Mouse (Mus musculus): ENCODE measurements around the gene Cdh24. TPM values are rescaled to one million over a fixed set of nuclear protein-coding genes. Genes with fewer than 3 reads are reported as not detected.

Gene Cdh24
- polyA plus RNA-seq, 1 experiment = 4.3 TPM

DNA sequence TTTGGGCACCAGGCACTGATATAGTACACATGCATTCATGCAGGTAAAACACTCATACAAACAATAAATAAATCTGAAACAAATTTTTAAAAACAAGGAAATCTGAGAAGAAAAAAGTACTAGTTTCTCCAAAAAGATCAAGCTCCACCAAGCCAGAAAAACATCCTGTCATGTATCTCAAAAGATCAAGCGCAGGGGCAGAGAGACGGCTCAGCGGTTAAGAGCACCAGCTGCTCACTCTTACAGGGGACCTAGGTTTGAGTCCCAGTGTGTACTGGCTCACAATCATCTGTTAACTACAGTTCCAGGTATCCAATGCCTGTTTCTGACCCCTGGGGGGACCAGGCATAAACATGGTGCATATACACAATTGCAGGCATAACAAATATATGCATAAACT, 41.2 kb upstream of the Cdh24 start:
- no peak for TF ChIP-seq MYOD1 (IDR thresholded peaks at IDR 0.05; ENCODE audit: control insufficient read depth in 1 of 3, insufficient read length in 2 of 3, low read depth in 2 of 3)
- no peak for TF ChIP-seq CEBPB (IDR thresholded peaks at IDR 0.05; ENCODE audit: insufficient read depth, poor library complexity, severe bottlenecking)
- TF ChIP-seq POLR2A (IDR thresholded peaks at IDR 0.05; ENCODE audit: insufficient read length, low read depth) = no peak
- no peak for TF ChIP-seq SRF (IDR thresholded peaks at IDR 0.05; ENCODE audit: control insufficient read depth, insufficient read length, low read depth)
- no peak for TF ChIP-seq POLR2AphosphoS2 (IDR thresholded peaks at IDR 0.05; ENCODE audit: insufficient read length, low read depth)
- TF ChIP-seq MAX (IDR thresholded peaks at IDR 0.05; ENCODE audit: low read depth) = no peak
- TF ChIP-seq TCF12 (IDR thresholded peaks at IDR 0.05; ENCODE audit: insufficient read depth, poor library complexity, severe bottlenecking) = no peak
- TF ChIP-seq E2F4 (IDR thresholded peaks at IDR 0.05; ENCODE audit: insufficient read depth) = no peak
- no peak for TF ChIP-seq MYOG (IDR thresholded peaks at IDR 0.05; ENCODE audit: control insufficient read depth in 1 of 3, insufficient read depth in 1 of 3, insufficient read length in 2 of 3, low read depth in 2 of 3)
- no peak for TF ChIP-seq REST (IDR thresholded peaks at IDR 0.05; ENCODE audit: insufficient read depth, insufficient read length)
- Histone ChIP-seq H3K79me2 (ENCODE audit: control insufficient read depth, insufficient read depth) (peaks cover 55% of the 10 kb centered on the region), H3K27me3 (ENCODE audit: control insufficient read depth, insufficient read depth, insufficient read length) (no peaks in the 10 kb centered on the region), H3K36me3 (ENCODE audit: control insufficient read depth, insufficient read depth) (peaks cover 25% of the 10 kb centered on the region), H3K4me2 (ENCODE audit: low read depth) (no peak overlapping the region), H3K4me3 (no peak overlapping the region), H3ac (ENCODE audit: control insufficient read depth, insufficient read length) (no peak overlapping the region)

DNA sequence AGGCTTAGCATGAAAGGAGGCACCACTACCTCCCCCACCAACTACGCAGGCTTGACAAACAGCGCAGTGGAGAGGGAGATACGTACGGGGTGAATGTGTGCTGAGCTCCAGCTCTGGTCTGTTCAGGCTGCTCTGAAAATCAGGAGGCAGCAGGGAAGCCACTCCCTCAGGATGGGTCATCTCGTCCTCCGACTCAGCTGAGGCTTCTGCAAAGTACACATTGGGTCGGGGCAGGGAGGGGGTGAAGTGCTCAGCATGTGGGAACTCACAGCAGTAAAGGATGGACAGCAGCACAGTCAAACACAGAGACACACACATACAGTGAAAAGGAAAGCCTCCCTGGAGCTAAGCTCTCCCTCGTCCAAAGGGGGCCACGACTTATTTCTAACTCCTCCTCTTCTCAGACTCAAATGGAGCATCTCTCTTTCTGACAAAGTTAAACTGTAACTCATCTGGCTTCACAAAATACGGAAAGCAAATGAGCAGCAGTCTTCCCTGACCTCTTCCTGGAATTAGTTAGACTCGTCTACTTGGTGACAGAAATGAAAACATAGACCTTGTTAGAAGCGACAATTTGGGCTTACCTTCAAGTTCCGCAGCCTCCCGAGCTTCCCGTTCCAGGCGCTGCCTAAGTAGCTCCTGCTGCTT, 37.6 kb upstream of the Cdh24 start:
- H3K27me3 ChIP-seq (ENCODE audit: control insufficient read depth, insufficient read depth, insufficient read length) = no peaks in the 10 kb centered on the region
- no peak overlapping the region for H3K4me3 ChIP-seq

DNA sequence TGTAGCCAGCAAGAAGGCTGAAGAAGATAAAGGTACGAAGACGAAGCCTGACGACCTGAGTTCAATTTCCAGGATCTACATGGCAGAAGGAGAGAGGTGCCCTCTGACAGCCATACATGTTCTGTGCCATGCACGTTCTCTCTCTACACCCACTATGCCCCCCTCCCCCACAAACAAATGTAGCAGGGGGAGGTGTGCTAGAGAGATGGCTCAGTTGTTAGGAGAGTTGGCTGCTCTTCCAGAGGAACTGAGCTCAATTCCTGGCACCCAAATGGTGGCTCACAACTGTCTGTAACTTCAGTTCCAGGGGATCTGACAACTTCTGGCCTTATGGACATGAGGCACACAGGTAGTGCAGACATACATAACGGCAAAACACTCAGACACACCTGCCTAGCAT, 35.1 kb upstream of the Cdh24 start:
- H3K4me2 ChIP-seq (ENCODE audit: low read depth) = no peak overlapping the region
- peaks cover 26% of the 10 kb centered on the region for H3K36me3 ChIP-seq (ENCODE audit: control insufficient read depth, insufficient read depth)
- no peak overlapping the region for H3ac ChIP-seq (ENCODE audit: control insufficient read depth, insufficient read length)

More for the DNA sequence above, 37.6 kb upstream of the Cdh24 start:
- Histone ChIP-seq H3K36me3 (ENCODE audit: control insufficient read depth, insufficient read depth) (peaks cover 30% of the 10 kb centered on the region), H3K79me2 (ENCODE audit: control insufficient read depth, insufficient read depth) (peaks cover 31% of the 10 kb centered on the region), H3ac (ENCODE audit: control insufficient read depth, insufficient read length) (no peak overlapping the region), H3K4me2 (ENCODE audit: low read depth) (no peak overlapping the region)
- TF ChIP-seq MYOD1 (IDR thresholded peaks at IDR 0.05; ENCODE audit: control insufficient read depth in 1 of 3, insufficient read length in 2 of 3, low read depth in 2 of 3) = no peak
- no peak for TF ChIP-seq SRF (IDR thresholded peaks at IDR 0.05; ENCODE audit: control insufficient read depth, insufficient read length, low read depth)
- TF ChIP-seq TCF3 (IDR thresholded peaks at IDR 0.05; ENCODE audit: insufficient read length, low read depth) = no peak
- no peak for TF ChIP-seq TCF12 (IDR thresholded peaks at IDR 0.05; ENCODE audit: insufficient read depth, poor library complexity, severe bottlenecking)
- TF ChIP-seq E2F4 (IDR thresholded peaks at IDR 0.05; ENCODE audit: insufficient read depth) = no peak
- no peak for TF ChIP-seq MYOG (IDR thresholded peaks at IDR 0.05; ENCODE audit: control insufficient read depth in 1 of 3, insufficient read depth in 1 of 3, insufficient read length in 2 of 3, low read depth in 2 of 3)
- TF ChIP-seq REST (IDR thresholded peaks at IDR 0.05; ENCODE audit: insufficient read depth, insufficient read length) = no peak
- no peak for TF ChIP-seq CEBPB (IDR thresholded peaks at IDR 0.05; ENCODE audit: insufficient read depth, poor library complexity, severe bottlenecking)
- no peak for TF ChIP-seq POLR2A (IDR thresholded peaks at IDR 0.05; ENCODE audit: insufficient read length, low read depth)
- TF ChIP-seq USF1 (IDR thresholded peaks at IDR 0.05; ENCODE audit: low read depth) = no peak
- no peak for TF ChIP-seq POLR2AphosphoS2 (IDR thresholded peaks at IDR 0.05; ENCODE audit: insufficient read length, low read depth)
- TF ChIP-seq MAX (IDR thresholded peaks at IDR 0.05; ENCODE audit: low read depth) = no peak

DNA sequence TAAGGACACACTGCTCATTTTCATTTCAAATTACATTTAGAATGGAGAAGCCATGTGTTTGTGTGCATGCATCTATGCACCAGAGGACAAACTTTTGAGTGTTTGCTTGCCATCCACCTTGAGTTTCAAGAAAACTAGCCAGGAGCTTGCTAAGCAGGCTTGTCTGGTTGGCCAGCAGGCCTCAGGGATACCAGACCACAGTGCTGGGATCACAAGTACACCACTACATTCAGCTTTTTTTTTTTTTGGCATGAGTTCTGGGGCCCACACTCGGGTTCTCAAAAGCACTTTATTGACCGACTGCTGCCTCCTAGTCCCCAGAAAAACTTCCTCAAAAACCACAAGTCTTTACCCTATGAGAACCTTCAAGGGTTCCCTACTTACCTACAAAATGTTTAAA, 33.2 kb upstream of the Cdh24 start:
- Histone ChIP-seq H3K36me3 (ENCODE audit: control insufficient read depth, insufficient read depth) (peaks cover 26% of the 10 kb centered on the region), H3K79me2 (ENCODE audit: control insufficient read depth, insufficient read depth) (peaks cover 3% of the 10 kb centered on the region), H3K4me3 (no peak overlapping the region), H3K4me2 (ENCODE audit: low read depth) (no peak overlapping the region), H3ac (ENCODE audit: control insufficient read depth, insufficient read length) (no peak overlapping the region), H3K27me3 (ENCODE audit: control insufficient read depth, insufficient read depth, insufficient read length) (no peaks in the 10 kb centered on the region)
- no peak for TF ChIP-seq MYOD1 (IDR thresholded peaks at IDR 0.05; ENCODE audit: control insufficient read depth in 1 of 3, insufficient read length in 2 of 3, low read depth in 2 of 3)
- TF ChIP-seq E2F4 (IDR thresholded peaks at IDR 0.05; ENCODE audit: insufficient read depth) = no peak
- TF ChIP-seq MAX (IDR thresholded peaks at IDR 0.05; ENCODE audit: low read depth) = no peak
- TF ChIP-seq REST (IDR thresholded peaks at IDR 0.05; ENCODE audit: insufficient read depth, insufficient read length) = no peak
- TF ChIP-seq TCF12 (IDR thresholded peaks at IDR 0.05; ENCODE audit: insufficient read depth, poor library complexity, severe bottlenecking) = no peak
- TF ChIP-seq POLR2A (IDR thresholded peaks at IDR 0.05; ENCODE audit: insufficient read length, low read depth) = no peak
- no peak for TF ChIP-seq USF1 (IDR thresholded peaks at IDR 0.05; ENCODE audit: low read depth)
- no peak for TF ChIP-seq TCF3 (IDR thresholded peaks at IDR 0.05; ENCODE audit: insufficient read length, low read depth)
- no peak for TF ChIP-seq CEBPB (IDR thresholded peaks at IDR 0.05; ENCODE audit: insufficient read depth, poor library complexity, severe bottlenecking)
- no peak for TF ChIP-seq POLR2AphosphoS2 (IDR thresholded peaks at IDR 0.05; ENCODE audit: insufficient read length, low read depth)
- TF ChIP-seq MYOG (IDR thresholded peaks at IDR 0.05; ENCODE audit: control insufficient read depth in 1 of 3, insufficient read depth in 1 of 3, insufficient read length in 2 of 3, low read depth in 2 of 3) = no peak
- no peak for TF ChIP-seq SRF (IDR thresholded peaks at IDR 0.05; ENCODE audit: control insufficient read depth, insufficient read length, low read depth)

More for the DNA sequence above, 35.1 kb upstream of the Cdh24 start:
- Histone ChIP-seq H3K27me3 (ENCODE audit: control insufficient read depth, insufficient read depth, insufficient read length) (no peaks in the 10 kb centered on the region), H3K4me3 (no peak overlapping the region), H3K79me2 (ENCODE audit: control insufficient read depth, insufficient read depth) (peaks cover 9% of the 10 kb centered on the region)
- TF ChIP-seq MAX (IDR thresholded peaks at IDR 0.05; ENCODE audit: low read depth) (no peak), MYOG (IDR thresholded peaks at IDR 0.05; ENCODE audit: control insufficient read depth in 1 of 3, insufficient read depth in 1 of 3, insufficient read length in 2 of 3, low read depth in 2 of 3) (no peak), REST (IDR thresholded peaks at IDR 0.05; ENCODE audit: insufficient read depth, insufficient read length) (no peak), TCF3 (IDR thresholded peaks at IDR 0.05; ENCODE audit: insufficient read length, low read depth) (no peak), POLR2A (IDR thresholded peaks at IDR 0.05; ENCODE audit: insufficient read length, low read depth) (no peak), POLR2AphosphoS2 (IDR thresholded peaks at IDR 0.05; ENCODE audit: insufficient read length, low read depth) (no peak), USF1 (IDR thresholded peaks at IDR 0.05; ENCODE audit: low read depth) (no peak)
